Mouse (Mus musculus): Measurements from ENCODE around the gene Sec23ip.

The Sec23ip gene

DNA sequence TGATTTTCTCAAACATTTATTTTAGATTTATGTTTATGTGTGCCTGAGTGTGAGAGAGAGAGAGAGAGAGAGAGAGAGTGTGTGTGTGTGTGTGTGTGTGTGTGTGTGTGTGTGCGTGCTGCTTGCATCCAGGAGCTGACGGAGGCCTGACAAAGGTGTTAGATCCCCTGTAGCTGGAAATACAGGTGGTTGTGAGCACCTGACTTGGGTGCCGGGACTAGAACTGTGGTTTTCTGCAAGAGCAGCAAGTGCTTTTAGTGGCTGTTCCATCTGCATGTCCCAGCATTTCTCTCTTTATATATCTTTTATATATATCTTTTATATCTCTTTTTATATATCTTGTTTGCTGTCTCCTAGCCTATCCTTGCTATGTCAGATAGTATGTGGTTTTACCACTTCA lies 37.1 kb downstream of the Sec23ip start:
- no peak for DNase-seq

DNA sequence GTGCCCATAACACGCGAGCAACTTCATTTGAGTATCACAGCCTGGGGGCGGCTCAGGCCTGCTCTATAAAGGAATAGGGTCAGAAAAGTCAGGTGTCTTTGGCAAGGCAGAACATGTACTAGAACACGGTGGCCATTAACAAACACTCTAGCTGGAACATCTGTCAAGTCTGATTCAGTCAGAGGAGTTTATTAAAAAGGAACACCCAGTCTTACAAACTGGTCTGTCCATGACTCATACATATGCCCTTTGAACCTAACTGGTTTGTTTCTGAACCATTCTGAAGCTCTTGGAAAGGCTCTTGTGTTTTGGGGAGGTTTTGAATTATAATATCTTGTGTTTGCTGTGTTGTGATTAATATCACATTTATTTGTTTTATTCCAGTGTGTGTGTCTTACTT lies 45.3 kb downstream of the Sec23ip start:
- no peak for DNase-seq

DNA sequence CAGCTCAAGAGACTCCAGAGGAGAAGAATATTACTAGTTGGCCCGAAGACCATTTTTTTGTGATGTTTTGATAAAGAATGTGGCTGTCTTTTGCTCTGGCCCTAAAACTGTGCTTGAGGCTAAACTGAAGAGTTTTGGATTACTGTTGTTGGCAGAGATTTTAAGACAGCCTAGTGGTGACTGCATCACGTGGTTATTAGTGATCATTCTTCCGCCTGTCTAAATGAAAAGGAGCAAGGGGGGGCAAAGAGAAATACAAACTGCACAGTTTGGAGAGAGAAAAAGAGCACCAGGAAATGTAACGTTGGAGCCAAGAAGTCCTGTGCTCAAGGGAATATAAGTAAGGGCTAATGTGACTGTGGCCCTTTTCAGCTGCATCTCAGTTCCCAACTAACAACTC lies 48.7 kb downstream of the Sec23ip start:
- DNase-seq: no peak

DNA sequence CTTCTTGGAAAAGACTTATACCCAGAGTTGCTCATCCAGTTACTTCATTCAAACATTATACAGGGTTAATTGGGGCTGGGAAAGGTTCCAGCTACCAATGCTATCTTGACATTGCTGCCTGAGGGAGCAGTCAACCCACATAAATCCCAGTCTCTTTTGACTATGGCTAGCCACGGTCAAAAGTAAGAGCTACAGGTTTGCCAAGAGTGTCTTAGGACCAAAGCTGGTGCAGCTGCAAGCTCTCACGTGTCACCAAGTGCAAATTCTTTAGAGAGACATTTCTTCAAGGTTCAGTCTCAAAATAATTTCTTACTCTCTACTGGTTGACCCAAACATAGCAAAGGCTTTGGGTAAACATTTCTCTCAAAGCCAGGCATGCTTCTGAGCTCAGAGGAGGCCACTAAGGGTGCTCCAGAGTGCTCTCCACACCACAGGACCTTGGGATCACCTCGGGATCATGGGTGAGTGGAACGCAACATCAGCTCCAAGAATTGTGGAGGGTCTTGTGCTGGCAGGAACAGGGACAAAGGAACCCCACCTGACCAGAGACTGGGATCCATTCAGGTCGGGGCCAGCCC lies 80.3 kb downstream of the Sec23ip start:
- DNase-seq: no peak

DNA sequence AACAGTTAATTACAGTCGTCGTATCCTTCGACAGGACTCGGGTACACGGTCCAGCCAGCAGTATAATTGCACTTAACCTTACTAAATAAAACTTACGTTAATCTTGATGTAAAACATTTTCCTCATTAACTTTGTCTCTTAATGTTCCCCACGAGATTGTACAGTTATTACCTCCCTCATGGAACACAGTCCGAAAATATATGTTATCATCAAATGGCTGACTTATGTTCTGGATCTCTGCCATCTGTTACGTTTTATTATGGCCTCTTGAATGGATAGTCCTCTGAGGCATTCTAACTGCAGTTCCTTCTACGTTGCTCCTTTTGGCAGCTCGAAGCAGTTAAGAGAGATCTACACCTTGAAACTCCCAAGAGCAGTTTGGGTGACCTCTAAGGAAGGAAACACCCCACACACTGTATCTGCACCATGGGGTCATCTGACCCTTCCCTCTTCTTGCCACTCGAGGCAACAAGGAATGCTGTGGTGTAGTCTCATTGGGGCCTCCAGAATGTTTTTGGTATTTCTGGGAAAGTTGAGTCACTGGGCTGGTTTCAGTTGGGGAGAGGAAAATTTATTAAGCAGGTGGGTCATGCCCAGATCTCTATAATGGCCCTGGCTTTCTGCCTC lies 87.8 kb downstream of the Sec23ip start:
- no peak for DNase-seq

DNA sequence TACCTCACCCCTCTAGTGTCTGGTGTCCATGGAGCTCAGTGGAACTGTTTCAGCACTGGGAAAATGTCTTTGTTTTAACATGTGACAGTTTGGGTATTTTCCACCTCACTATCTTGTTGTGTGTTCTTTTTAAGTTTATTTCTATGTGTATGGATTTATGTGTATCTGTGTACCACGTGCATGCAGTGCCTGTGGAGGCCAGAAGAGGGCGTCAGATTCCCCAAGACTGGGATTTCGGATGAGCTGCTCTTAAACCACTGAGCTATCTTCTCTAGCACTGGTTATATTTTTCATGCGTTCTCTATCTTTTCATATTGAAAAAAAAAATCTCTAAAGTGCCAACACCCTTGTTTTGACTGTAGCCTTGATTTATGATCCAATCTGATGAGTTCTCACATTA lies 88.5 kb downstream of the Sec23ip start:
- DNase-seq: no peak
